Mouse (Mus musculus) CH12.LX (cell line): ENCODE data around the gene Rrp36. TPM values are rescaled to one million over a fixed set of nuclear protein-coding genes. Genes with fewer than 3 reads are reported as not detected.
A peak's percentile ranks its signal among the peaks of the same experiment; 100 is the strongest.

ENCODE experiments used
- DNase-seq: peaks from one replicate; pipeline ENCODE4 v3.0.0-alpha.2; 2013; ENCODE audit errors: extremely low read depth
- H3K27ac ChIP-seq: 2 replicates; pipeline ENCODE4 v1.5.1; 2012; ENCODE audit warnings: low read depth, mild to moderate bottlenecking, control low read depth, moderate library complexity; ENCODE audit not compliant: insufficient read depth
- H3K27me3 ChIP-seq: replicated peaks from 2 replicates; pipeline ENCODE3; 2012; ENCODE audit warnings: inconsistent platforms
- H3K36me3 ChIP-seq, 2 experiments: replicated peaks in 1 of 2; 2 replicates each; pipeline versions ENCODE3 to v1.6.1; 2012; ENCODE audit warnings: inconsistent platforms in 1 of 2, low read length in 1 of 2, mild to moderate bottlenecking in 1 of 2, mixed read lengths in 1 of 2, moderate library complexity in 1 of 2; ENCODE audit not compliant: control insufficient read depth in 1 of 2, insufficient read depth in 1 of 2
- H3K4me1 ChIP-seq, 2 experiments: 2 replicates each; pipeline ENCODE4 v1.6.1; 2012; ENCODE audit warnings: inconsistent platforms in 1 of 2, moderate library complexity in 1 of 2; ENCODE audit not compliant: insufficient read depth in 2 of 2, control insufficient read depth in 1 of 2
- H3K4me2 ChIP-seq: 2 replicates; pipeline ENCODE4 v1.6.1; 2012; ENCODE audit warnings: low read depth, mild to moderate bottlenecking, control low read depth; ENCODE audit not compliant: poor library complexity, insufficient read depth, severe bottlenecking
- H3K4me3 ChIP-seq, 3 experiments: fragments of 150-350 bp in 1 of 3; sonication (generic) in 1 of 3; replicated peaks in 1 of 3; 2 replicates each; pipeline versions ENCODE3 to v1.5.1; 2011 to 2012; ENCODE audit warnings: low read depth in 2 of 3, low read length in 2 of 3, mild to moderate bottlenecking in 2 of 3, moderate library complexity in 2 of 3, control low read depth in 1 of 3, improper control_type of control experiment in 1 of 3, inconsistent platforms in 1 of 3, mixed read lengths in 1 of 3; ENCODE audit not compliant: poor library complexity in 1 of 3
- H3K79me2 ChIP-seq: replicated peaks from 2 replicates; pipeline ENCODE4 v1.6.1; 2012; ENCODE audit warnings: mild to moderate bottlenecking, moderate library complexity; ENCODE audit not compliant: control insufficient read depth, poor library complexity, insufficient read depth, severe bottlenecking; ENCODE audit errors: extremely low read depth
- H3K9ac ChIP-seq: 2 replicates; pipeline ENCODE4 v1.6.1; 2012; ENCODE audit warnings: low read depth, mild to moderate bottlenecking, control low read depth, moderate library complexity; ENCODE audit not compliant: insufficient read depth
- H3K9me3 ChIP-seq: replicated peaks from 2 replicates; pipeline ENCODE3; 2012; ENCODE audit warnings: low read length, inconsistent platforms, mixed read lengths
- BHLHE40 ChIP-seq: IDR thresholded peaks from 2 replicates; pipeline ENCODE4 v1.6.1; 2011; ENCODE audit warnings: mild to moderate bottlenecking, low read depth, low read length, improper control_type of control experiment
- CHD1 ChIP-seq: IDR thresholded peaks from 2 replicates; pipeline ENCODE4 v1.6.1; 2012; ENCODE audit warnings: low read depth, low read length, improper control_type of control experiment, inconsistent platforms
- CHD2 ChIP-seq: IDR thresholded peaks from 2 replicates; pipeline ENCODE4 v1.6.1; 2011; ENCODE audit warnings: low read length, improper control_type of control experiment
- CTCF ChIP-seq, 2 experiments: IDR thresholded peaks in 1 of 2; conservative IDR thresholded peaks in 1 of 2; 2 replicates each; pipeline ENCODE4 v1.5.1; 2011 to 2012; ENCODE audit warnings: low read depth in 2 of 2, low read length in 2 of 2, improper control_type of control experiment in 1 of 2, inconsistent platforms in 1 of 2, mild to moderate bottlenecking in 1 of 2, moderate library complexity in 1 of 2
- E2F4 ChIP-seq: IDR thresholded peaks from 2 replicates; pipeline ENCODE4 v1.6.1; 2011; ENCODE audit warnings: low read depth, low read length, improper control_type of control experiment; ENCODE audit not compliant: insufficient replicate concordance
- ELF1 ChIP-seq: IDR thresholded peaks from 2 replicates; pipeline ENCODE4 v1.6.1; 2014; ENCODE audit warnings: low read depth, mild to moderate bottlenecking, inconsistent platforms, low read length, improper control_type of control experiment
- EP300 ChIP-seq: IDR thresholded peaks from 2 replicates; pipeline ENCODE4 v1.6.1; 2011; ENCODE audit warnings: low read length, improper control_type of control experiment
- ETS1 ChIP-seq: conservative IDR thresholded peaks from 2 replicates; pipeline ENCODE4 v1.6.1; 2012; ENCODE audit warnings: low read depth, mild to moderate bottlenecking, inconsistent platforms, low read length, improper control_type of control experiment, moderate library complexity
- GABPA ChIP-seq: IDR thresholded peaks from 2 replicates; pipeline ENCODE4 v1.6.1; 2012; ENCODE audit warnings: low read depth, low read length, improper control_type of control experiment, inconsistent platforms; ENCODE audit not compliant: insufficient replicate concordance
- HCFC1 ChIP-seq: IDR thresholded peaks from 2 replicates; pipeline ENCODE4 v1.6.1; 2012; ENCODE audit warnings: low read depth, mild to moderate bottlenecking, inconsistent platforms, low read length, improper control_type of control experiment
- IRF4 ChIP-seq: IDR thresholded peaks from 2 replicates; pipeline ENCODE4 v1.6.1; 2014; ENCODE audit warnings: low read depth, mild to moderate bottlenecking, inconsistent platforms, low read length, improper control_type of control experiment
- JUN ChIP-seq: IDR thresholded peaks from 2 replicates; pipeline ENCODE4 v1.6.1; 2011; ENCODE audit warnings: low read depth, mild to moderate bottlenecking, low read length, improper control_type of control experiment, moderate library complexity; ENCODE audit not compliant: insufficient read depth
- JUND ChIP-seq: conservative IDR thresholded peaks from 2 replicates; pipeline ENCODE4 v1.6.1; 2011; ENCODE audit warnings: low read depth, low read length, improper control_type of control experiment
- KAT2A ChIP-seq: IDR thresholded peaks from 2 replicates; pipeline ENCODE4 v1.6.1; 2012; ENCODE audit warnings: low read length, improper control_type of control experiment, inconsistent platforms; ENCODE audit not compliant: insufficient replicate concordance
- MAFK ChIP-seq: IDR thresholded peaks from 2 replicates; pipeline ENCODE4 v1.6.1; 2011; ENCODE audit warnings: low read length, improper control_type of control experiment; ENCODE audit not compliant: insufficient replicate concordance
- MAX ChIP-seq: IDR thresholded peaks from 2 replicates; pipeline ENCODE4 v1.6.1; 2011; ENCODE audit warnings: low read length, improper control_type of control experiment
- MAZ ChIP-seq: IDR thresholded peaks from 2 replicates; pipeline ENCODE4 v1.6.1; 2012; ENCODE audit warnings: low read depth, mild to moderate bottlenecking, inconsistent platforms, low read length, improper control_type of control experiment, moderate library complexity
- MEF2A ChIP-seq: IDR thresholded peaks from 2 replicates; pipeline ENCODE4 v1.6.1; 2014; ENCODE audit warnings: low read depth, mild to moderate bottlenecking, inconsistent platforms, low read length, improper control_type of control experiment, borderline replicate concordance
- MXI1 ChIP-seq: IDR thresholded peaks from 2 replicates; pipeline ENCODE4 v1.6.1; 2011; ENCODE audit warnings: mild to moderate bottlenecking, low read depth, low read length, improper control_type of control experiment
- MYC ChIP-seq: IDR thresholded peaks from 2 replicates; pipeline ENCODE4 v1.6.1; 2011; ENCODE audit warnings: low read depth, mild to moderate bottlenecking, improper control_type of control experiment, low read length
- NELFE ChIP-seq: IDR thresholded peaks from 2 replicates; pipeline ENCODE4 v1.6.1; 2011; ENCODE audit warnings: low read depth, low read length, improper control_type of control experiment
- NRF1 ChIP-seq: IDR thresholded peaks from 2 replicates; pipeline ENCODE4 v1.6.1; 2014; ENCODE audit warnings: low read depth, mild to moderate bottlenecking, inconsistent platforms, low read length, improper control_type of control experiment, moderate library complexity
- PAX5 ChIP-seq: IDR thresholded peaks from 2 replicates; pipeline ENCODE4 v1.6.1; 2012; ENCODE audit warnings: low read length, inconsistent platforms, mixed read lengths
- POLR2A ChIP-seq: IDR thresholded peaks from 2 replicates; pipeline ENCODE4 v1.6.1; 2011; ENCODE audit warnings: low read depth, mild to moderate bottlenecking, improper control_type of control experiment, low read length
- POLR2AphosphoS2 ChIP-seq: IDR thresholded peaks from 2 replicates; pipeline ENCODE4 v1.6.1; 2011; ENCODE audit warnings: low read depth, low read length, improper control_type of control experiment
- RAD21 ChIP-seq: IDR thresholded peaks from 2 replicates; pipeline ENCODE4 v1.6.1; 2011; ENCODE audit warnings: low read depth, mild to moderate bottlenecking, low read length, improper control_type of control experiment, moderate library complexity
- RCOR1 ChIP-seq: conservative IDR thresholded peaks from 2 replicates; pipeline ENCODE4 v1.6.1; 2012; ENCODE audit warnings: low read depth, mild to moderate bottlenecking, inconsistent platforms, low read length, improper control_type of control experiment
- SIN3A ChIP-seq: IDR thresholded peaks from 2 replicates; pipeline ENCODE4 v1.6.1; 2012; ENCODE audit warnings: low read length, improper control_type of control experiment, inconsistent platforms
- SMC3 ChIP-seq: IDR thresholded peaks from 2 replicates; pipeline ENCODE4 v1.6.1; 2011; ENCODE audit warnings: low read depth, low read length, improper control_type of control experiment
- TBP ChIP-seq: conservative IDR thresholded peaks from 2 replicates; pipeline ENCODE4 v1.6.1; 2011; ENCODE audit warnings: low read depth, low read length, improper control_type of control experiment
- TCF12 ChIP-seq: IDR thresholded peaks from 2 replicates; pipeline ENCODE4 v1.6.1; 2014; ENCODE audit warnings: low read depth, mild to moderate bottlenecking, inconsistent platforms, low read length, improper control_type of control experiment
- UBTF ChIP-seq: IDR thresholded peaks from 2 replicates; pipeline ENCODE4 v1.6.1; 2012; ENCODE audit warnings: low read depth, mild to moderate bottlenecking, inconsistent platforms, low read length, improper control_type of control experiment, moderate library complexity
- USF1 ChIP-seq: IDR thresholded peaks from 2 replicates; pipeline ENCODE4 v1.6.1; 2014; ENCODE audit warnings: low read depth, mild to moderate bottlenecking, inconsistent platforms, low read length, improper control_type of control experiment
- USF2 ChIP-seq: conservative IDR thresholded peaks from 2 replicates; pipeline ENCODE4 v1.6.1; 2011; ENCODE audit warnings: low read depth, low read length, improper control_type of control experiment
- ZC3H11A ChIP-seq: IDR thresholded peaks from 2 replicates; pipeline ENCODE4 v1.6.1; 2012; ENCODE audit warnings: low read depth, mild to moderate bottlenecking, inconsistent platforms, low read length, improper control_type of control experiment
- ZKSCAN1 ChIP-seq: IDR thresholded peaks from 2 replicates; pipeline ENCODE4 v1.6.1; 2012; ENCODE audit warnings: low read depth, inconsistent platforms, low read length, improper control_type of control experiment, borderline replicate concordance
- ZMIZ1 ChIP-seq: IDR thresholded peaks from 2 replicates; pipeline ENCODE4 v1.6.1; 2012; ENCODE audit warnings: low read depth, mild to moderate bottlenecking, inconsistent platforms, low read length, improper control_type of control experiment
- ZNF384 ChIP-seq: IDR thresholded peaks from 2 replicates; pipeline ENCODE4 v1.6.1; 2012; ENCODE audit warnings: low read depth, low read length, improper control_type of control experiment, inconsistent platforms
- dilution Hi-C: fragments of 300-500 bp; cut with MboI; formaldehyde crosslinking; loops from 2 replicates; pipeline ENCODE4 v1.14.3; 2020; ENCODE audit warnings: low sequenced_read_pairs; ENCODE audit not compliant: extremely low pct_unique_long_range_greater_than_20kb, extremely low pct_ligation_motif_present
- in situ Hi-C: fragments of 300-500 bp; cut with MboI; formaldehyde crosslinking; loops from 3 replicates; pipeline ENCODE4 v1.14.3; 2019; ENCODE audit warnings: low sequenced_read_pairs, low pct_ligation_motif_present, low pct_unique_long_range_greater_than_20kb, mixed read lengths
- polyA plus RNA-seq: library from polyadenylated mRNA; unstranded; fragments of >175 nt; gene quantifications from 2 replicates; pipeline ENCODE4 v1.2.1, GENCODE M21; 2012; ENCODE audit warnings: low read depth; ENCODE audit not compliant: insufficient read length
- total RNA-seq, 2 experiments: library from RNA; depleted of rRNA; stranded (reverse); fragments of 300-350 nt in 1 of 2; fragments of >200 nt in 1 of 2; gene quantifications; 2 replicates each; pipeline ENCODE4 v1.2.3; 2012 to 2014

Rrp36 gene
- total and polyA plus RNA-seq, 3 experiments, result 38.1 to 53.6 (median 46.1) TPM

GRCm38 (mm10) chr17:46645561-46646321 lies 28.4 kb downstream of the Rrp36 start, which contains the start of the genes Klc4 and Mrpl2:
Klc4 (minus strand) TSS chr17:46646022.
Mrpl2 (plus strand) TSS chr17:46646229.
- Histone ChIP-seq H3K4me3 (peak within 1 kb of the TSS; percentile 75 to 96 (median 92)), H3K27ac (peak within 1 kb of the TSS; percentile 26; the same call in 1 of the 2 replicates), H3K27me3 (no peaks in the 10 kb centered on the region), H3K4me2 (peak within 1 kb of the TSS; percentile 99), H3K9ac (peak within 1 kb of the TSS; percentile 91), H3K4me1 (peaks cover 5 to 45% of the 10 kb centered on the region in 2 experiments; a peak in 3 of 4 replicates), H3K36me3 (peaks cover 14 to 35% of the 10 kb centered on the region in 2 experiments), H3K9me3 (no peaks in the 10 kb centered on the region), H3K79me2 (peaks cover 9% of the 10 kb centered on the region)
- TF ChIP-seq RCOR1 (no peak), PAX5 (no peak), MEF2A (peak; percentile 76), POLR2AphosphoS2 (peak; percentile 88; the same call in 1 of the 2 replicates), RAD21 (no peak), ZC3H11A (no peak), MAX (peak; percentile 96), BHLHE40 (no peak), USF1 (peak; percentile 94), ZNF384 (no peak), UBTF (no peak), IRF4 (peak; percentile 88), USF2 (peak; percentile 92), TCF12 (peak; percentile 71; the same call in 1 of the 2 replicates), ETS1 (peak; percentile 65), SIN3A (peak; percentile 98), ZKSCAN1 (no peak), POLR2A (peak; percentile 97), NRF1 (peak; percentile 64), GABPA (peak; percentile 44; the same call in 1 of the 2 replicates), SMC3 (no peak), CHD2 (peak; percentile 72; the same call in 1 of the 2 replicates), ELF1 (peak; percentile 67; the same call in 1 of the 2 replicates), MYC (peak; percentile 67; the same call in 1 of the 2 replicates), TBP (0 out of 2 replicates have a peak, but pooled peaks have one; percentile 48), ZMIZ1 (no peak; the same call in 1 of the 2 replicates), JUN (no peak), CTCF (conservative IDR thresholded peaks at IDR 0.05 in 1 of 2, IDR thresholded peaks at IDR 0.05 in 1 of 2; ENCODE audit: low read depth in 2 of 2, low read length in 2 of 2) (no peak), MXI1 (peak; percentile 91), HCFC1 (peak; percentile 92), CHD1 (no peak), JUND (no peak), NELFE (peak; percentile 97), EP300 (no peak), E2F4 (no peak), MAZ (0 out of 2 replicates have a peak, but pooled peaks have one; percentile 46), KAT2A (peak; percentile 83; the same call in 1 of the 2 replicates), MAFK (no peak)
- dilution Hi-C loops, result no loop called here
- in situ Hi-C loops, result no loop called here
- peak; percentile 98 for DNase-seq
